Mouse (Mus musculus) stomach, embryonic 14.5 days (tissue): ENCODE measurements around the gene Ovol3. TPM values are rescaled to one million over a fixed set of nuclear protein-coding genes. Genes with fewer than 3 reads are reported as not detected.

Experiments used
- ATAC-seq: fragments of 200-750 bp; cut with Nextera tagmentation; 2 replicates; pipeline ENCODE4 v1.8.0; 2017; ENCODE audit warnings: low read depth, moderate TSS enrichment; ENCODE audit not compliant: insufficient number of reproducible peaks, insufficient read depth, low FRiP score
- H3K27ac ChIP-seq: fragments of 300-500 bp; sonication (generic); 2 replicates; pipeline ENCODE4 v1.5.1; 2014; ENCODE audit warnings: mild to moderate bottlenecking, low read length, moderate library complexity, mixed read lengths
- H3K27me3 ChIP-seq: fragments of 300-500 bp; sonication (generic); 2 replicates; pipeline ENCODE4 v1.6.1; 2014; ENCODE audit warnings: low read length, control low read depth, mixed read lengths; ENCODE audit not compliant: control insufficient read depth, insufficient read depth
- H3K36me3 ChIP-seq: fragments of 300-500 bp; sonication (generic); 2 replicates; pipeline ENCODE4 v1.6.1; 2014; ENCODE audit warnings: mild to moderate bottlenecking, control low read depth, low read length, moderate library complexity, mixed read lengths; ENCODE audit not compliant: control insufficient read depth, insufficient read depth
- H3K4me1 ChIP-seq: fragments of 300-500 bp; sonication (generic); 2 replicates; pipeline ENCODE4 v1.6.1; 2014; ENCODE audit warnings: low read length, control low read depth, mixed read lengths; ENCODE audit not compliant: control insufficient read depth, insufficient read depth
- H3K4me2 ChIP-seq: fragments of 300-500 bp; sonication (generic); replicated peaks from 2 replicates; pipeline ENCODE4 v1.6.1; 2014; ENCODE audit warnings: low read depth, low read length, control low read depth
- H3K4me3 ChIP-seq: fragments of 300-500 bp; sonication (generic); 2 replicates; pipeline ENCODE4 v1.5.1; 2014; ENCODE audit warnings: low read depth, low read length, control low read depth
- H3K9ac ChIP-seq: fragments of 300-500 bp; sonication (generic); replicated peaks from 2 replicates; pipeline ENCODE4 v1.6.1; 2014; ENCODE audit warnings: low read depth, mild to moderate bottlenecking, control low read depth, low read length, moderate library complexity, mixed read lengths
- H3K9me3 ChIP-seq: fragments of 300-500 bp; sonication (generic); 2 replicates; pipeline ENCODE4 v1.6.1; 2016; ENCODE audit warnings: low read depth, low read length, control low read depth; ENCODE audit not compliant: control insufficient read depth
- WGBS: fragments of 180-500 bp; shearing (Covaris S2); extraction: QIAGEN DNeasy Blood & Tissue Kit; methylation state at CpG from one replicate; pipeline ENCODE4 v1.1.7; 2014; 5-methylcytosine and 5-hydroxymethylcytosine counted together
- polyA plus RNA-seq: library from polyadenylated mRNA; unstranded; fragments of >200 nt; fragmentation: Nextera tagmentation; extraction: Ambion mirVana; gene quantifications from 2 replicates; pipeline ENCODE4 v1.2.1, GENCODE M21; 2014

Gene Ovol3
- polyA plus RNA-seq, 1 experiment from 2014 or later, result not detected

DNA sequence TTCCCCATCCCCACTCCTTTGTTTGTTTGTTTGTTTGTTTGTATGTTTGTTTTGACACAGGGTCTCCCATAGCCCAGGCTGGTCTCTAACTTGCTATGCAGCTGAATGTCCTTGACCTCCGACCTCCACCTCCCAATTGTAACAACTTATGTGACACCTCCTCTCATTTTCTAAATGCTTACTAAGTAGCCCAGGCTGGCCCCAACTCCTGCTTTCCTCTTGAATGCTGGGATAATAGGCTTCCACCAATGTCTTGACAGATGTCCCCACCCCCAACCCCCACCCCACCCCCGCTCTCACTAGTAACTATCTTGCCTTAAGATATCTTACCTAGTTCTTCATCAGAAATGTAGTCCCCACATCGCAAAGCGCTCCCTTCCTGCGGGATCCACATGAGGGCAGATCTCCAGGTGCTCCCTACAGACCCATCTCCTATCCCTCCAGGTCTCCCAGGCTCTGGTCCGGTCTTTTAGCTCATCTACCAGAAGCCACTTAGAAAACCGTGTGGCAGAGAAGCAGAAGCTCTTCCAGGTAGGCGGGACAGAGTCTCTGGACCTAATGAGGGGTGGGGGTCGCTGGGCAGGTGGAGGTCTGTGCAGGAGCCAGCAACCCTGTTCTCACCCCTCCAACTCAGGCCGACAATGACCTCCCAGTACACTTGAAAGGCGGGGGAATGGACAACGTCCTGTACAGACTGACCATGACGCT is 50.7 kb downstream of the Ovol3 start:
- H3K4me2 ChIP-seq, result no peak overlapping the region
- peaks cover 6% of the 10 kb centered on the region; the same call in 1 of the 2 replicates for H3K4me1 ChIP-seq
- H3K4me3 ChIP-seq, result no peak overlapping the region
- H3K36me3 ChIP-seq, result peaks cover 34% of the 10 kb centered on the region
- H3K9ac ChIP-seq, result no peak overlapping the region
- ATAC-seq, result no peak
- no peaks in the 10 kb centered on the region for H3K9me3 ChIP-seq
- 72% methylated on average over 13 of the region's 13 CpGs for WGBS
- H3K27ac ChIP-seq, result no peak overlapping the region
- H3K27me3 ChIP-seq, result no peaks in the 10 kb centered on the region

DNA sequence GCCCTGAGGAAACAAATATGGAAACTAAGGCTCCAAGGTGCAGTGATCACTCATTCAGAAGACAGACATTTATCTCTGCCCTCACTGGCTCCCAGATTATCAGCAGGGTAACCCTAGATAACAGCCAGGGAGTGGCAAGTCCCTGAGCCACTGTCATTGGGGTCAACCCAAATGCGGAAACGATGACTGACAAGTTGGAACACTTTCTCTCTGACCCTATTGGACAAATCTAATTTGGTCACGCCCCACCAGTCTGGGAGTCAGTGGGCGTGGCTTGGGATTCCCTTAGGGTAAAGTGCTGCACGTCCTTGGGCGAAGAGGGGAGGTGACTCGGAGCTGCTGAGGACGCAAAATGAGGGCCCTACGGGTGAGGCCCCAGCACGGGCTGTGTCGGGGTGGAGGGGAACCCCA is 51.6 kb downstream of the Ovol3 start, which contains the start of gene Cox7a1:
Gene Cox7a1, plus strand, starts transcription at position 266 of the 411 bp plus-strand sequence.
- 2% methylated on average over 11 of the region's 11 CpGs for WGBS
- Histone ChIP-seq H3K9ac (no peak within 1 kb of the TSS), H3K27me3 (no peaks in the 10 kb centered on the region), H3K4me3 (no peak within 1 kb of the TSS), H3K36me3 (peaks cover 29% of the 10 kb centered on the region), H3K4me2 (peak within 1 kb of the TSS; percentile 38), H3K27ac (no peak within 1 kb of the TSS), H3K4me1 (peaks cover 6% of the 10 kb centered on the region; the same call in 1 of the 2 replicates), H3K9me3 (no peaks in the 10 kb centered on the region)
- ATAC-seq, result peak; percentile 70

Other genes with a start within 250 kb of the Ovol3 start
- gene Zfp14, start 184.3 kb downstream of the Ovol3 start, polyA plus RNA-seq, result 3.6 and 4.4 TPM in 2 replicates
- 5.0 and 5.7 TPM in 2 replicates for gene Zfp82, start 162.8 kb downstream of the Ovol3 start, polyA plus RNA-seq
- 2.0 and 2.1 TPM in 2 replicates for gene Gm26920, start 145.3 kb downstream of the Ovol3 start, polyA plus RNA-seq
- gene Zfp566, start 145.2 kb downstream of the Ovol3 start, polyA plus RNA-seq, result 7.5 and 11.2 TPM in 2 replicates
- 132 and 142 TPM in 2 replicates for gene Zfp260, start 140.9 kb downstream of the Ovol3 start, polyA plus RNA-seq
- gene Zfp382, start 113.8 kb downstream of the Ovol3 start, polyA plus RNA-seq, result 6.4 and 7.3 TPM in 2 replicates
- 19.6 and 22.3 TPM in 2 replicates for gene Zfp146, start 66.0 kb downstream of the Ovol3 start, polyA plus RNA-seq
- 5.7 and 8.2 TPM in 2 replicates for gene Cox7a1, start 51.6 kb downstream of the Ovol3 start, polyA plus RNA-seq
- gene Capns1, start 36.9 kb downstream of the Ovol3 start, polyA plus RNA-seq, result 95.8 and 99.8 TPM in 2 replicates
- gene Polr2i, start 3.8 kb downstream of the Ovol3 start, polyA plus RNA-seq, result 143 and 177 TPM in 2 replicates
- gene Tbcb, start 3.5 kb downstream of the Ovol3 start, polyA plus RNA-seq, result 148 and 150 TPM in 2 replicates
- gene Thap8, start 44.4 kb upstream of the Ovol3 start, polyA plus RNA-seq, result 0.25 and 0.34 TPM in 2 replicates
- gene Wdr62, start 44.7 kb upstream of the Ovol3 start, polyA plus RNA-seq, result 7.9 and 9.8 TPM in 2 replicates
- gene Clip3, start 56.0 kb upstream of the Ovol3 start, polyA plus RNA-seq, result 52.8 and 53.9 TPM in 2 replicates
- 70.1 and 76.2 TPM in 2 replicates for gene Alkbh6, start 73.0 kb upstream of the Ovol3 start, polyA plus RNA-seq
- gene Syne4, start 79.1 kb upstream of the Ovol3 start, polyA plus RNA-seq, result 49.0 and 53.2 TPM in 2 replicates
- gene E130208F15Rik, start 86.0 kb upstream of the Ovol3 start, polyA plus RNA-seq, result not detected in 2 replicates
- gene Sdhaf1, start 88.2 kb upstream of the Ovol3 start, polyA plus RNA-seq, result 14.4 and 17.0 TPM in 2 replicates
- 5.2 and 6.7 TPM in 2 replicates for gene Lrfn3, start 127.0 kb upstream of the Ovol3 start, polyA plus RNA-seq
- gene Tyrobp, start 178.0 kb upstream of the Ovol3 start, polyA plus RNA-seq, result 47.0 and 56.5 TPM in 2 replicates
- gene Hcst, start 184.1 kb upstream of the Ovol3 start, polyA plus RNA-seq, result 1.1 TPM in 1 of 2 replicates, not detected in the other
- gene Nfkbid, start 186.0 kb upstream of the Ovol3 start, polyA plus RNA-seq, result 2.0 and 2.7 TPM in 2 replicates
- 37.4 and 39.0 TPM in 2 replicates for gene Aplp1, start 209.8 kb upstream of the Ovol3 start, polyA plus RNA-seq
- gene Kirrel2, start 222.0 kb upstream of the Ovol3 start, polyA plus RNA-seq, result 0.45 and 1.2 TPM in 2 replicates
- 0.70 TPM in 1 of 2 replicates, not detected in the other for gene Nphs1, start 222.6 kb upstream of the Ovol3 start, polyA plus RNA-seq